Mouse (Mus musculus): Measurements from ENCODE around the gene Fgfr2. TPM values are rescaled to one million over a fixed set of nuclear protein-coding genes. Genes with fewer than 3 reads are reported as not detected.

Fgfr2 gene
- total and polyA plus RNA-seq, 2 experiments from 2014 or later: 12.1 to 32.6 TPM

GRCm38 (mm10) chr7:132197817-132198475, 925.2 kb downstream of the Fgfr2 start:
- TF ChIP-seq CTCF (IDR thresholded peaks at IDR 0.05): no peak
- ATAC-seq (ENCODE audit: low FRiP score): no peak
- no peaks in the 10 kb centered on the region for H3K27me3 ChIP-seq (ENCODE audit: insufficient read depth, low read length)
- peak; percentile 45 for DNase-seq (ENCODE audit: low spot score)
- no peak overlapping the region for H3K4me3 ChIP-seq (ENCODE audit: low read depth, low read length)
- H3K9me3 ChIP-seq (ENCODE audit: low read length): no peaks in the 10 kb centered on the region
- WGBS: 56% methylated on average over 7 of the region's 7 CpGs
- no peak overlapping the region for H3K9ac ChIP-seq (replicated peaks; ENCODE audit: low read length, poor library complexity, severe bottlenecking)
- no peak overlapping the region for H3K27ac ChIP-seq (ENCODE audit: low read depth, low read length)
- H3K4me2 ChIP-seq (ENCODE audit: low read depth, low read length, poor library complexity, severe bottlenecking): no peak overlapping the region
- H3K4me1 ChIP-seq (ENCODE audit: insufficient read depth, low read length): no peaks in the 10 kb centered on the region
- no peaks in the 10 kb centered on the region for H3K36me3 ChIP-seq (ENCODE audit: insufficient read depth, low read length)

- H3K27ac ChIP-seq (ENCODE audit: low read depth, low read length): no peak overlapping the region
- WGBS: 100% methylated on average over 1 of the region's 1 CpGs
- TF ChIP-seq CTCF (IDR thresholded peaks at IDR 0.05): no peak
These were observed 926.6 kb downstream of the Fgfr2 start for GRCm38 (mm10) chr7:132196581-132196980.

GRCm38 (mm10) chr7:132193606-132194005, 929.5 kb downstream of the Fgfr2 start:
- 93% methylated on average over 2 of the region's 2 CpGs for WGBS
- no peak for ATAC-seq (ENCODE audit: low FRiP score)

More at GRCm38 (mm10) chr7:132196581-132196980, 926.6 kb downstream of the Fgfr2 start:
- ATAC-seq (ENCODE audit: low FRiP score) (no peak), DNase-seq (ENCODE audit: low spot score) (no peak)
- no peaks in the 10 kb centered on the region for H3K36me3 ChIP-seq (ENCODE audit: insufficient read depth, low read length)
- no peak overlapping the region for H3K4me3 ChIP-seq (ENCODE audit: low read depth, low read length)
- H3K4me2 ChIP-seq (ENCODE audit: low read depth, low read length, poor library complexity, severe bottlenecking): no peak overlapping the region
- no peaks in the 10 kb centered on the region for H3K4me1 ChIP-seq (ENCODE audit: insufficient read depth, low read length)
- H3K27me3 ChIP-seq (ENCODE audit: insufficient read depth, low read length): no peaks in the 10 kb centered on the region
- no peak overlapping the region for H3K9ac ChIP-seq (replicated peaks; ENCODE audit: low read length, poor library complexity, severe bottlenecking)
- no peaks in the 10 kb centered on the region for H3K9me3 ChIP-seq (ENCODE audit: low read length)

GRCm38 (mm10) chr7:132187456-132187855, 935.7 kb downstream of the Fgfr2 start:
- Histone ChIP-seq H3K27ac (ENCODE audit: low read depth, low read length) (no peak overlapping the region), H3K4me2 (ENCODE audit: low read depth, low read length, poor library complexity, severe bottlenecking) (no peak overlapping the region), H3K9ac (replicated peaks; ENCODE audit: low read length, poor library complexity, severe bottlenecking) (no peak overlapping the region), H3K27me3 (ENCODE audit: insufficient read depth, low read length) (no peaks in the 10 kb centered on the region), H3K4me1 (ENCODE audit: insufficient read depth, low read length) (no peaks in the 10 kb centered on the region), H3K9me3 (ENCODE audit: low read length) (no peaks in the 10 kb centered on the region), H3K4me3 (ENCODE audit: low read depth, low read length) (no peak overlapping the region), H3K36me3 (ENCODE audit: insufficient read depth, low read length) (no peaks in the 10 kb centered on the region)
- 61% methylated on average over 3 of the region's 3 CpGs for WGBS
- DNase-seq (ENCODE audit: low spot score) (no peak), ATAC-seq (ENCODE audit: low FRiP score) (no peak)
- TF ChIP-seq CTCF (IDR thresholded peaks at IDR 0.05): no peak

More at GRCm38 (mm10) chr7:132193606-132194005, 929.5 kb downstream of the Fgfr2 start:
- H3K36me3 ChIP-seq (ENCODE audit: insufficient read depth, low read length): no peaks in the 10 kb centered on the region
- no peak overlapping the region for H3K27ac ChIP-seq (ENCODE audit: low read depth, low read length)
- H3K27me3 ChIP-seq (ENCODE audit: insufficient read depth, low read length): no peaks in the 10 kb centered on the region
- no peak overlapping the region for H3K4me3 ChIP-seq (ENCODE audit: low read depth, low read length)
- no peak overlapping the region for H3K9ac ChIP-seq (replicated peaks; ENCODE audit: low read length, poor library complexity, severe bottlenecking)
- H3K4me2 ChIP-seq (ENCODE audit: low read depth, low read length, poor library complexity, severe bottlenecking): no peak overlapping the region
- H3K9me3 ChIP-seq (ENCODE audit: low read length): no peaks in the 10 kb centered on the region
- TF ChIP-seq CTCF (IDR thresholded peaks at IDR 0.05): no peak
- peak; percentile 60 for DNase-seq (ENCODE audit: low spot score)
- no peaks in the 10 kb centered on the region for H3K4me1 ChIP-seq (ENCODE audit: insufficient read depth, low read length)

- ATAC-seq (ENCODE audit: low FRiP score) (no peak), DNase-seq (ENCODE audit: low spot score) (peak; percentile 79)
- WGBS: 19% methylated on average over 5 of the region's 5 CpGs
- Histone ChIP-seq H3K9ac (replicated peaks; ENCODE audit: low read length, poor library complexity, severe bottlenecking) (no peak overlapping the region), H3K4me2 (ENCODE audit: low read depth, low read length, poor library complexity, severe bottlenecking) (no peak overlapping the region), H3K4me3 (ENCODE audit: low read depth, low read length) (no peak overlapping the region), H3K9me3 (ENCODE audit: low read length) (no peaks in the 10 kb centered on the region), H3K27me3 (ENCODE audit: insufficient read depth, low read length) (no peaks in the 10 kb centered on the region), H3K4me1 (ENCODE audit: insufficient read depth, low read length) (no peaks in the 10 kb centered on the region), H3K27ac (ENCODE audit: low read depth, low read length) (no peak overlapping the region), H3K36me3 (ENCODE audit: insufficient read depth, low read length) (no peaks in the 10 kb centered on the region)
- no peak for TF ChIP-seq CTCF (IDR thresholded peaks at IDR 0.05)
These were observed 939.2 kb downstream of the Fgfr2 start for GRCm38 (mm10) chr7:132183892-132184404.

GRCm38 (mm10) chr7:132181586-132182198, 941.5 kb downstream of the Fgfr2 start:
- Histone ChIP-seq H3K4me3 (ENCODE audit: low read depth, low read length) (no peak overlapping the region), H3K27ac (ENCODE audit: low read depth, low read length) (no peak overlapping the region), H3K27me3 (ENCODE audit: insufficient read depth, low read length) (no peaks in the 10 kb centered on the region), H3K36me3 (ENCODE audit: insufficient read depth, low read length) (no peaks in the 10 kb centered on the region), H3K4me2 (ENCODE audit: low read depth, low read length, poor library complexity, severe bottlenecking) (no peak overlapping the region), H3K4me1 (ENCODE audit: insufficient read depth, low read length) (no peaks in the 10 kb centered on the region), H3K9ac (replicated peaks; ENCODE audit: low read length, poor library complexity, severe bottlenecking) (no peak overlapping the region), H3K9me3 (ENCODE audit: low read length) (no peaks in the 10 kb centered on the region)
- DNase-seq (ENCODE audit: low spot score) (no peak), ATAC-seq (ENCODE audit: low FRiP score) (no peak)
- WGBS: 94% methylated on average over 4 of the region's 4 CpGs
- TF ChIP-seq CTCF (IDR thresholded peaks at IDR 0.05): no peak

Data from midbrain, postnatal 0 days (tissue).